Mouse (Mus musculus): ENCODE results near the gene Sh3glb2.

Sh3glb2 gene

GRCm38 (mm10) chr2:30358533-30359531 is at the start of gene Sh3glb2:
Gene Sh3glb2 (minus strand): TSS chr2:30359337.
- peak; percentile 91 for DNase-seq (ENCODE audit: low read depth)

- DNase-seq (ENCODE audit: low read depth), result no peak
Observed at GRCm38 (mm10) chr2:30408452-30409100, 49.4 kb upstream of the Sh3glb2 start.

GRCm38 (mm10) chr2:30407778-30408177 is 48.6 kb upstream of the Sh3glb2 start:
- DNase-seq (ENCODE audit: low read depth), result no peak

- no peak for DNase-seq (ENCODE audit: low read depth)
Observed at GRCm38 (mm10) chr2:30407221-30407620, 48.1 kb upstream of the Sh3glb2 start.

- DNase-seq (ENCODE audit: low read depth), result no peak
Observed at GRCm38 (mm10) chr2:30403870-30404269, 44.7 kb upstream of the Sh3glb2 start.

GRCm38 (mm10) chr2:30402843-30403242 is 43.7 kb upstream of the Sh3glb2 start:
- no peak for DNase-seq (ENCODE audit: low read depth)

GRCm38 (mm10) chr2:30402351-30402826 is 43.3 kb upstream of the Sh3glb2 start:
- DNase-seq (ENCODE audit: low read depth), result no peak

- DNase-seq (ENCODE audit: low read depth), result no peak
Observed at GRCm38 (mm10) chr2:30401581-30401980, 42.4 kb upstream of the Sh3glb2 start.

GRCm38 (mm10) chr2:30399191-30400171 is 40.3 kb upstream of the Sh3glb2 start:
- no peak for DNase-seq (ENCODE audit: low read depth)

- DNase-seq (ENCODE audit: low read depth), result no peak
Observed at GRCm38 (mm10) chr2:30397986-30398512, 38.9 kb upstream of the Sh3glb2 start.

- DNase-seq (ENCODE audit: low read depth), result no peak
Observed at GRCm38 (mm10) chr2:30396246-30396645, 37.1 kb upstream of the Sh3glb2 start.

GRCm38 (mm10) chr2:30395757-30396156 is 36.6 kb upstream of the Sh3glb2 start:
- DNase-seq (ENCODE audit: low read depth), result no peak

- DNase-seq (ENCODE audit: low read depth), result no peak
Observed at GRCm38 (mm10) chr2:30393370-30393656, 34.2 kb upstream of the Sh3glb2 start.

- DNase-seq (ENCODE audit: low read depth), result peak; percentile 89
Observed at GRCm38 (mm10) chr2:30392577-30393369, 33.6 kb upstream of the Sh3glb2 start.

- DNase-seq (ENCODE audit: low read depth), result peak; percentile 98
Observed at GRCm38 (mm10) chr2:30392114-30392576, 33.0 kb upstream of the Sh3glb2 start, which contains the start of gene Dolpp1. Gene Dolpp1 (plus strand): TSS chr2:30392254.

- peak; percentile 22 for DNase-seq (ENCODE audit: low read depth)
Observed at GRCm38 (mm10) chr2:30389000-30389399, 29.9 kb upstream of the Sh3glb2 start.

GRCm38 (mm10) chr2:30386913-30387312 is 27.8 kb upstream of the Sh3glb2 start:
- no peak for DNase-seq (ENCODE audit: low read depth)

- DNase-seq (ENCODE audit: low read depth), result no peak
Observed at GRCm38 (mm10) chr2:30385591-30385990, 26.5 kb upstream of the Sh3glb2 start.

- no peak for DNase-seq (ENCODE audit: low read depth)
Observed at GRCm38 (mm10) chr2:30384814-30385213, 25.7 kb upstream of the Sh3glb2 start.

- no peak for DNase-seq (ENCODE audit: low read depth)
Observed at GRCm38 (mm10) chr2:30381377-30381725, 22.2 kb upstream of the Sh3glb2 start.
